Mouse (Mus musculus) neutrophil, adult 5-6 weeks (primary cell): Measurements from ENCODE around the gene D5Ertd579e. TPM values are rescaled to one million over a fixed set of nuclear protein-coding genes. Genes with fewer than 3 reads are reported as not detected.
A peak's percentile ranks its signal among the peaks of the same experiment; 100 is the strongest.
"Not testable (repeated sequence)": the region's sequence is repeated elsewhere in the genome, so short reads cannot be mapped to it uniquely, and the experiment has no call there.

Source experiments
- ATAC-seq: fragments of 151-379, 151-347 bp; 2 replicates; pipeline ENCODE4 v1.8.0; 2017; ENCODE audit warnings: mild to moderate bottlenecking, moderate TSS enrichment; ENCODE audit not compliant: insufficient number of reproducible peaks, poor library complexity, low FRiP score, severe bottlenecking; ENCODE audit errors: extremely low read depth
- total RNA-seq: library from RNA; stranded (forward); fragments of 200-1000 nt; gene quantifications from 2 replicates; pipeline ENCODE4 v1.2.3, GENCODE M21; 2017

D5Ertd579e gene
- total RNA-seq, 1 experiment from 2014 or later, result 40.4 TPM

DNA sequence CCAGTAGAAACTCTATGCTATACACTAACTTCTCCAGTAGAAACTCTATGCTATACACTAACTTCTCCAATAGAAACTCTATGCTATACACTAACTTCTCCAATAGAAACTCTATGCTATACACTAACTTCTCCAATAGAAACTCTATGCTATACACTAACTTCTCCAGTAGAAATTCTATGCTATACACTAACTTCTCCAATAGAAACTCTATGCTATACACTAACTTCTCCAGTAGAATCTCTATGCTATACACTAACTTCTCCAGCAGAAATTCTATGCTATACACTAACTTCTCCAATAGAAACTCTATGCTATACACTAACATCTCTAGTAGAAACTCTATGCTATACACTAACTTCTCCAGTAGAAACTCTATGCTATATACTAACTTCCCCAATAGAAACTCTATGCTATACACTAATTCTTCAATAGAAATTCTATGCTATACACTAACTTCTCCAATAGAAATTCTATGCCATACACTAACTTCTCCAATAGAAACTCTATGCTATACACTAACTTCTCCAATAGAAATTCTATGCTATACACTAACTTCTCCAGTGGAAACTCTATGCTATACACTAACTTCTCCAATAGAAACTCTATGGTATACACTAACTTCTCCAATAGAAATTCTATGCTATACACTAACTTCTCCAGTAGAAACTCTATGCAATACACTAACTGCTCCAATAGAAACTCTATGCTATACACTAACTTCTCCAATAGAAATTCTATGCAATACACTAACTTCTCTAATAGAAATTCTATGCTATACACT, 34.7 kb downstream of the D5Ertd579e start:
- ATAC-seq, result not testable (repeated sequence)

- no peak for ATAC-seq
Observed at GRCm38 (mm10) chr5:36625612-36626011, 70.2 kb downstream of the D5Ertd579e start.

GRCm38 (mm10) chr5:36623670-36624069, 72.2 kb downstream of the D5Ertd579e start:
- ATAC-seq, result no peak

DNA sequence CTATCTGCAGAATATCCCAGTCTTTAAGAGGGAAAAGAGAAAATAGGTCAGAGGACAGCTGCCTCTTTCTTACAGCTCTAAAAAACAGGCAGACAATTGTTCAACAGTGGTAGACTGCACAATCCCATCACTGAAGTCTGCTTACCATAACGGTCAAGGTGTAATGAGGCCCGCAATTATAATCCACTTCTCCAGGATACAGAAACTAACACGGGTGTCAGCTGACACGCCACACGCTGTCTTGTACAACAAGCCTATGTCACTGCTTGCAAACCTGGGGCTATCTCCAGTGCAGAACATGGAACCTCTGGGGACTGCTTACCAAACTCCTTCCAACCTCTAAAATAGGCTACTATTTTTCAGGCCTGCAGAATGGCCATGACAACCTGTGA, 74.8 kb downstream of the D5Ertd579e start:
- ATAC-seq, result no peak

- ATAC-seq, result no peak
Observed at GRCm38 (mm10) chr5:36620409-36621057, 75.3 kb downstream of the D5Ertd579e start.

DNA sequence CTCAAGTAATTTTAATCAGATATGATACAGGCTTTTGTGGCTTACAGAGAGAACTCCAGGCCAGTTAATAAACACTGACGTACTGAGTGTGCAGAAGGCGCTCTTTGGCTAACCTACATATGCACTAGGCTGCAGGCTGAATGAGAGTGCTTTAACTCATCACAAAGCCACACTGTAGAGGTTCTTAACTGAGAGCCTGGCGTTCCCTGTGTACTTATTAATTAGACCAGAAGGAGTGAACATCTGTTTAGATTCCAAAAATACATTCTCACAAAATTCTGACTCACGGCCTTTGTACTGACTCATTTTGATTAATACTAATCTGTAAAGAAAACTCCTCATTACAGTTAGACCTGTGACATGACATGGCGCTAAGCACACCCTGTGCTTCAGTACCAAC, 76.9 kb downstream of the D5Ertd579e start:
- no peak for ATAC-seq

DNA sequence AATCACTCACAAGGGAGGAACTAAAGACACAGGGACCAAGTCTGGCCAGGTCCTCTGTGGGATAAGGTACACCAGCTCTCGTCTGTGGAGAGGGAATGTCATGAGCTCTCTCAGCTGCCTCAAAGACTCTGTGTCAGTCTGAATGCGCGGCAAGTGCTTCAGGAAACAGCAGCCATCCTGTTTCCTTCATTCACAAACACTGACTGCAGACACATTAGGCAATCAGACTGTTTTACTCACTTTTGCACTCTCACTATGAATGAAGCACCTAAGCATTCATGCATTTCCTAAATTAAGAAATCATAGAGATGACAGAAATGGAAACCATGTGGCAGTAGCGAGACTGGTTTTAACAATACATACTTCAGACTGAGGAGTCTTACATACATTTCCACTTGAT, 77.5 kb downstream of the D5Ertd579e start:
- no peak for ATAC-seq

DNA sequence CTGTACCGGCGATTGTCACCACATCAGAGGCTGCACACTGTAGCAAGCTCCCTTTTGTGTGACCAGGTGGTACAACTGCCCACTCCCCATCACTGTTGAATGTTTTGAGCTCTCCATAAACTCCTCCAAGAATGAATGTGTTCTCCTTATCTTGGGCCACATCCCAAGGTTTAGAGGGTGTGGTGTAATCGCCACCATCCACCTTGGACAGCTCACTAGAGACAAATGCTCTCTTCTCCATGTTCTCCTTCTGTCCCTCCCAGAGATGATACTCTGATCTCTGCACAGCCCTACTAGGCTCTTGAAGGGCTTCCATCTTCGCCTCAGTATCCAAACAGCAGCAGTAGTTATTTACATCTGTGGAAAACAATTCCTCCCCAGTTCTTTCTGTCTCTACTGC, 81.7 kb downstream of the D5Ertd579e start:
- ATAC-seq, result no peak

- no peak for ATAC-seq
Observed at GRCm38 (mm10) chr5:36608939-36609499, 86.8 kb downstream of the D5Ertd579e start.

- ATAC-seq, result peak; percentile 41; the same call in 1 of the 2 replicates
Observed at GRCm38 (mm10) chr5:36603031-36603430, 92.8 kb downstream of the D5Ertd579e start.

GRCm38 (mm10) chr5:36602028-36602427, 93.8 kb downstream of the D5Ertd579e start:
- ATAC-seq, result no peak

- no peak for ATAC-seq
Observed at GRCm38 (mm10) chr5:36601492-36601891, 94.3 kb downstream of the D5Ertd579e start.

- no peak for ATAC-seq
Observed at GRCm38 (mm10) chr5:36598883-36599282, 96.9 kb downstream of the D5Ertd579e start.

GRCm38 (mm10) chr5:36597653-36598052, 98.2 kb downstream of the D5Ertd579e start:
- ATAC-seq, result no peak

DNA sequence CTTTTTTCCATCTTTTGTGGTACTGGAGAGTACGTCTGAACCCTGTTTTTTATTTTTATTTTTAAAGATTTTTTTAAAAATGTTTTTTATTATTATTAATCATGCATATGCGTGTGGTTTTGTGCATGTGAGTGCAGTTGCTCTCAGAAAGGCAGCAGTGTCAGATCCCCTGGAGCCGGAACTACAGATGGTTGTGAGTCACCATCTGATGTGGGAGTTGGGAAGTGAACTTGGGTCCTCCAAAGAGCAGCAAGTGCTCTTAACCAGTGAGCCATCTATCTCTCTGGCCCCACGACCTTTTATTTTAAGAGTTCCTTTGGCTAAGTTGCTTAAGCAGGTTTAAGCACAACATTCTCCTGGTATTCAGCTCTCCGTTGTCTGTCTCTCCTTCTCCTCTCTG, 99.6 kb downstream of the D5Ertd579e start:
- no peak for ATAC-seq

DNA sequence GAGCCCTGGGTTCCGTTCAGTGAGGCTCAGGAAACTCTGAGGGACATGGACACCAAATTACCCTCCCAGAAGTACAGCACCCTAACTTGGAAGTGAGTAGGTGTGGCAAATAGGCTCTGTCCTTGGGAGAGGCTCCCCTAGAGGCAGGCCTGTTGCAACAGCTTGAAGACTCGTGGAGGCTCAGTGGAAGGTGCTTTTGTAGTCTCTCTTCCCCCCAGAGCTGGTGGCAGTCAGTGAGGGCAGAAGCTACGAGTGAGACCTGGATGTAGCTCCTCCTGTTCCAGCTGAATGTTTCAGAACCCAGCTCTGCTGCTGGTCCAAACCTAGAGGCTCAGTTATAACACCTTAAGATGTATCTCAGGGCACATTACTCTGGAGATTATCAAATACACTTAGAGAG, 100.7 kb downstream of the D5Ertd579e start:
- no peak for ATAC-seq

DNA sequence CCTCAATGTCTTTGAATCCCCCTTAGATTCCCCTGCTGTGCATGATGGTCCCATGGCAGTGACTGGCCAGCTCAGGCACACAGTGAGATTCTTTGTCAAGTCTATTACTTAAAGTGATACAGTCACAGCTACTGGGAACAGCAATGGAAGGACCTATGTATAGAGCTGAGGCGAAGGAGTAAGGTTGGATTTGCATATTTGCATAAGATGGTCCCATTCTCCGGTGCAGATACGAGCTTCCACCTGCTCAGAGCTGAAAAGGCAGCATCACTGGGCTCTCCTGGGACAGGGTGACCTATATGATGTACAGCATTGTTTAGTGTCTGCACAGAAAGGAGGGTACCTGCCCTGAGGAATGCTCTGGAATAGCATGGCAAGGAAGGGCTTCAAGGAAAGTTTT, 101.5 kb downstream of the D5Ertd579e start:
- no peak for ATAC-seq

DNA sequence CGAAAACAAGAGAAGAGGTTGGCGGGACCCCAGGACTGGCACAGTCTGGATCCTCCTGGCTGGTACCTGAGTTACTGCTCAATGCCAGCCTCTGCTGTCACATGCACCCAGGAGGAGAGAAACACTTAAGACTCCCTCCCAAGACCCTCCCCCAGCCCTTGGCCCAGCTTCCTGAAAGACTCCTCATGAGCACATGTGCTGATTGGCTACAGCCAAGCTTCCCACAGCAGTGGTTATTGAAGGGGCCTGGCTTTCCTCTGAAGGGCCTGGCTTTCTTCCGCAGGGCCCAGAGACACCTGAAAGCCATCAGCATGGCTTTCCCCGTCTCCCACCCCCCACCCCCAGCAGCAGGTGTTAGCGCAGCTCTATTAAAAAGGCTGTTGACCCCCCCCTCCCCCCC, 102.6 kb downstream of the D5Ertd579e start, which contains the start of gene Tbc1d14:
Gene Tbc1d14, minus strand, starts transcription at position 101 of the 400 bp plus-strand sequence.
- ATAC-seq, result no peak

DNA sequence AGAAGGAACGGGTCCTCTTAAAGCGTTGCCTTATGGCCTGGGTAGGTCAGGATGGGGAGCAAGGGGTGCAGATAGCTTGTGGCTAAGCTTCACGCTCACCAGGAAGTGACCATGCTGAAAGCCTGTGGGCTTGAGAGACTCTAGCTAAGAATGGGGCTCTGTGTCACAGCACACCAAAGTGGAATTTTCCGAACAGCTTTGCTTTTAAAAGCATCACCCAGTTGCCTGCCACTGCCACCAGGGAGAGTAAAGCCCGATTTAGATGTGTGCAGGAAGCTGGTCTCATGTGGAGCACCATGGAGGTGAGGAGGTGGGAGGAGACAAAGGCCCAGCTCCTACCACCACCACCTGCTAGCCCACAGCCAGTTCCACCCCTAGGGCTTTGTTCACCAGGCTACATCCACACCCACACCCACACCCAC, 105.3 kb downstream of the D5Ertd579e start:
- ATAC-seq, result no peak

- no peak for ATAC-seq
Observed at GRCm38 (mm10) chr5:36584299-36584698, 111.5 kb downstream of the D5Ertd579e start.
